Comparison of ENCODE assay signal across 9 mouse cellular contexts in genomic region chr13:12105231-12105829, GRCm38 (mm10). TPM values are rescaled to one million over a fixed set of nuclear protein-coding genes. Genes with fewer than 3 reads are reported as not detected.
A peak's percentile ranks its signal among the peaks of the same experiment; 100 is the strongest.
DNase-seq lines count a peak whose midpoint lies in the region; ATAC-seq lines count a peak whose summit lies in the region.
"Had no signal": no experiment of that assay in that cellular context is flagged by ENCODE, and none has a peak within 500 bp of the region (broad histone marks: within the 10 kb centered on the region; RNA-seq: fewer than 3 reads in every experiment).

No protein-coding gene starts in this region.

- WGBS in kidney, embryonic 15.5 days: 4% methylated on average over 16 of the region's 17 CpGs
- 4% methylated on average over 15 of the region's 17 CpGs for WGBS in forebrain, embryonic 16.5 days
- 12% methylated on average over 17 of the region's 17 CpGs for WGBS in liver, embryonic 15.5 days (ENCODE audit: insufficient replicate concordance)

- ATAC-seq in kidney, embryonic 15.5 days (replicated peaks; ENCODE audit: low FRiP score): no peak
- peak; percentile 2 for ATAC-seq in forebrain, embryonic 16.5 days
- no peak for ATAC-seq in liver, embryonic 15.5 days (ENCODE audit: insufficient read depth)
- ATAC-seq: Patski had no signal

- H3K4me3 ChIP-seq in kidney, embryonic 15.5 days (replicated peaks): peak overlapping the region; percentile 65
- H3K4me3 ChIP-seq in forebrain, embryonic 16.5 days (replicated peaks; ENCODE audit: low read length): peak overlapping the region; percentile 73
- H3K4me3 ChIP-seq in liver, embryonic 15.5 days (replicated peaks): no peak overlapping the region

- no peaks in the 10 kb centered on the region for H3K36me3 ChIP-seq in kidney, embryonic 15.5 days
- H3K36me3 ChIP-seq in forebrain, embryonic 16.5 days (ENCODE audit: control insufficient read depth, insufficient read depth): no peaks in the 10 kb centered on the region
- H3K36me3 ChIP-seq in liver, embryonic 15.5 days (replicated peaks): no peaks in the 10 kb centered on the region

- H3K4me1 ChIP-seq in kidney, embryonic 15.5 days: peaks cover 13% of the 10 kb centered on the region
- peaks cover 11% of the 10 kb centered on the region for H3K4me1 ChIP-seq in forebrain, embryonic 16.5 days (replicated peaks; ENCODE audit: control insufficient read depth, insufficient read depth, low read length)
- peaks cover 5% of the 10 kb centered on the region; the same call in 1 of the 2 replicates for H3K4me1 ChIP-seq in liver, embryonic 15.5 days (replicated peaks)

- no peak overlapping the region for H3K27ac ChIP-seq in kidney, embryonic 15.5 days
- H3K27ac ChIP-seq in forebrain, embryonic 16.5 days (ENCODE audit: low read length): no peak overlapping the region
- no peak overlapping the region for H3K27ac ChIP-seq in liver, embryonic 15.5 days (replicated peaks)

- DNase-seq in kidney, adult 8-10 months: no peak
- peak; percentile 53 for DNase-seq in cerebellum, adult 8-10 months
- DNase-seq in thymus, postnatal 10 days (ENCODE audit: low spot score in 2 of 2): no peak
- DNase-seq in yolk sac, embryonic 10.5 days (ENCODE audit: low spot score): no peak
- DNase-seq in layer of hippocampus, adult 8-10 months (ENCODE audit: low spot score in 2 of 2): no peak

- peaks cover 81% of the 10 kb centered on the region for H3K27me3 ChIP-seq in kidney, embryonic 15.5 days
- H3K27me3 ChIP-seq in forebrain, embryonic 16.5 days (replicated peaks; ENCODE audit: control insufficient read depth, insufficient read depth, low read length): peaks cover 14% of the 10 kb centered on the region
- peaks cover 79% of the 10 kb centered on the region for H3K27me3 ChIP-seq in liver, embryonic 15.5 days

- H3K9me3 ChIP-seq in kidney, embryonic 15.5 days (replicated peaks): no peaks in the 10 kb centered on the region
- no peaks in the 10 kb centered on the region for H3K9me3 ChIP-seq in forebrain, embryonic 16.5 days (ENCODE audit: control insufficient read depth, low read length)
- no peaks in the 10 kb centered on the region for H3K9me3 ChIP-seq in liver, embryonic 15.5 days (replicated peaks)

- no peak overlapping the region for H3K9ac ChIP-seq in kidney, embryonic 15.5 days
- peak overlapping the region; percentile 69 for H3K9ac ChIP-seq in forebrain, embryonic 16.5 days (replicated peaks; ENCODE audit: low read depth, low read length)
- H3K9ac ChIP-seq in liver, embryonic 15.5 days: no peak overlapping the region

- H3K4me2 ChIP-seq in kidney, embryonic 15.5 days: peak overlapping the region; percentile 98
- H3K4me2 ChIP-seq in forebrain, embryonic 16.5 days (ENCODE audit: low read length): peak overlapping the region; percentile 96
- peak overlapping the region; percentile 68; the same call in 1 of the 2 replicates for H3K4me2 ChIP-seq in liver, embryonic 15.5 days

RNA-seq across cellular contexts. Expression of gene Ryr2, which starts 1.4 kb away (rescaled TPM):
- polyA plus RNA-seq in kidney, embryonic 15.5 days (2015; fragmentation: Nextera tagmentation; extraction: Ambion mirVana): 0.15 and 0.42 TPM in 2 replicates
- 0.93 and 2.2 TPM in 2 replicates for polyA plus RNA-seq in forebrain, embryonic 16.5 days (2015; fragmentation: Nextera tagmentation; extraction: Ambion mirVana)
- polyA plus RNA-seq in liver, embryonic 15.5 days (2015; fragmentation: Nextera tagmentation; extraction: Ambion mirVana): 0.21 and 0.32 TPM in 2 replicates
- 100 to 1,000 TPM; 185 to 255 (median 214) TPM for total RNA-seq in layer of hippocampus, adult 8-10 months (2022)
- polyA plus RNA-seq: Patski had no signal
